Mouse (Mus musculus) megakaryocyte, embryonic 14.5 days (primary cell): ENCODE data around the gene Ccdc102a.

Experiments used
- FLI1 ChIP-seq: IDR thresholded peaks from 2 replicates; pipeline ENCODE4 v1.6.1; 2012; ENCODE audit warnings: low read length, inconsistent platforms, mixed read lengths
- GATA1 ChIP-seq: IDR thresholded peaks from 3 replicates; pipeline ENCODE4 v1.6.1; 2012; ENCODE audit warnings: mixed read lengths, low read length, inconsistent platforms, borderline replicate concordance

DNA sequence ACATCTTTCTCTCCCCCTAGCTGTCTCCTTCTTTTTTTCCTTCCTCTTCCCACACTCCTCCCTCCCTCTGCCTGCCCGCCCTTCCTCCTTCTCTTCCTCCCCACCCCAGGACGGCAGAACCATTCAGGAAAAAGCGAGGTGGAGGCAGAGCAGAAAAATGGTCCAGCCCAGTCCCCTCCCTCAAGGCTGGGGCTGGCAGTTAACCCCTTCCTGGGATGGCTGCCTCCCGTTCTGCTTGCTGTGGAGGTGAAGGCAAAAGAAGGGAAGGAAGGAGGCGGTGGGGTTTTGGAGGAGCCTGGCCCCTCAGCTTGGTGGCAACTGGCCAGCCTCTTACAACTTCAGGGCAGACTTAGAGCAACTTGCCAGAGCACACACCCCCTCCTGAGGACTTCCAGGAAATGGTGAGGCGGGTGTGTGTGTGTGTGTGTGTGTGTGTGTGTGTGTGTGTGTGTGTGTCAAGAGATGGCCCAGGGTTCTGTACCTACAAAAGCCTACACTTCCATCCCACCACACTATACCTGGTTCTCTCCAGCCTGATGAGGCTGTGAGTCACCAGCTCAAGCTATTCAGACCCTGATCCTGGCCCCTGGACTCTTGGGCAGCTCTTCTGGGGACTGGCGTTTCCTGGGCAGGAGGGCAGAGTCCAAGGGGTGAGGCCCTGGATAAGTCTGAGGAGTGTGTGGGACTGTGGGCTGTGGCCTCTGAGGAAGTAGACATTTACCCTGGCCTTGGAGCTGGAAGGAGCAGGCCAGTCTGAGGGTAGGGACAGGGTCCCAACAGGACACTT, 46.6 kb downstream of the Ccdc102a start:
- TF ChIP-seq GATA1 (no peak), FLI1 (no peak)
